Mouse (Mus musculus) embryo, embryonic 11.5 days (tissue): Measurements from ENCODE around the gene Fbxo21.

Source experiments
- DNase-seq: peaks from one replicate; pipeline ENCODE4 v3.0.0-alpha.2; 2012; ENCODE audit warnings: low read depth, low spot score

Fbxo21 gene

GRCm38 (mm10) chr5:117979082-117979481 is 2.6 kb downstream of the Fbxo21 start:
- DNase-seq = no peak

DNA sequence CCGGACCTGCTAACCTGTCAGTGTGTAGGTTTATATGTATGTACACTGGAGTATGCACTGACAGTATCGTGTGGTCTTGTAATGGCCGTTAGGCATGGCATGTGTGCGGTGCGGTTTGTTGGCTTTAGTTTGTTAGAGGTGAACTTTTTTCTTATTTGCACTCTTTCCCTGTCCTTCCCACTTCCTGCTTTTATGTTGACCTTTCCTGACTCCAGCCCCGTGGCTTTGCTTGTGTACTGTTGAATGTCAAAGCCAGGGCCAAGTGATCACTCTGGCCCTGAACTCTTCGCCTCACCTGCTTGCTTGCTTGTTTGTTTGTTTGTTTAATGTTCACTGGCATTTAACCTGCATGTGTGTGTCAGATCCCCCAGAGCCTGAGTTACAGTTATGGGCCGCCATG is 4.4 kb downstream of the Fbxo21 start:
- no peak for DNase-seq

DNA sequence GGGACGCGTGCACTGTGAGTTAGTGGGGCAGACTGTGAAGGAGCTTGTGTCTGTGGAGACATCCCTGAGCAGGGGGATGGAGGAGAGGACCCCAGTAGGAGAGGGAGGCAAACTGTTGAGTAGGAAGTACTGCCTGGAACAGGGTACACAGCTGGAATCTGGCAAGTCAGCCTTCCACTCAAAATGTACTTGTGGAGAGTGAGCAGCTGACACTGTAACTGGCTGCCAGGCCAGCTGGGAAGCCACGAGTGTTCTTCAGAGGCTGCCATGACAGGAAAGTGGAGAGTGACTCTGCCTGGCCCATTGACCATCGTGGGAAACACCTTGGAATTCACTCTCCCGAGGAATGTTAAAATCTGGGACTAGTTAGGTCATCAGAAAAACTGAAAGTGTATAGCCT is 5.4 kb downstream of the Fbxo21 start:
- DNase-seq = no peak

DNA sequence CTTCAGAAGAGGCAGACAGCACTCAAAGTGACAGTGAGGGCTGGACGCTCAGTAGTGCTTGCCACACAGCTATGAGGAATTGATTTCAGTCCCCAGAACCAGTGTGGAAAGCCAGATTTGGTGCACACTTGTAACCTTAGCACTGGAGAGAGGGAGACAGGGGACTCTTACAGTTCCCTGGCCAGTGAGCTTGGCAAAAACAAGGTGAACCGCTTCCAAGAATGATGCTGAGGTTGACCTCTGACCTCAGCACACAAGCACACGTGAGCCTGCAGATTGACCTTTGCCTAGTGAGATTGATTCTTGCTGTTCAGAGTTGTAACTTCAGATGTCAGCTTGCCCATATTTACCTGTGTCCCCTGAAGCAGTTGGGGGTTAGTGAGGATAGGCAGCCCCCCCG is 9.8 kb downstream of the Fbxo21 start:
- no peak for DNase-seq

- DNase-seq = no peak
These were observed 11.4 kb downstream of the Fbxo21 start for GRCm38 (mm10) chr5:117987891-117988290.

DNA sequence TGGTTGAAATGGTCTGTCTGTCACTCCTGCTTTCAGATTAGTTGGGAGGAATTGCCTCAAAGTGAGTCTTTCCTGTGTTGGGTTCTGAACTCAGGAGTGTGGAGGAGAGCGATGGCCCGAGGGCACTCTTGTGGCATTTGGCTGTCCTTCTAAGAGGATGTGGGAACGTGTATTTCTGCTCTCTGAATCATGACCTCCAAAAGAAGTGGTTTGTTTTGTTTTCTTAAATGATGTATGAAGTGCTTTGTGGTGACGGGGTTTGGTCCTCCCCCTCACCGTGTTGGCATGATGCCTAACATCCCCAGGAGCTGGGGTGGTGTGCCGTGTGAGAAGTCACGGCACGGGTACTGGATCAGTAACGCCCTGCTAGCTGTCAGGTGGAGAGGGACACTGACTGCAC is 11.8 kb downstream of the Fbxo21 start:
- no peak for DNase-seq

DNA sequence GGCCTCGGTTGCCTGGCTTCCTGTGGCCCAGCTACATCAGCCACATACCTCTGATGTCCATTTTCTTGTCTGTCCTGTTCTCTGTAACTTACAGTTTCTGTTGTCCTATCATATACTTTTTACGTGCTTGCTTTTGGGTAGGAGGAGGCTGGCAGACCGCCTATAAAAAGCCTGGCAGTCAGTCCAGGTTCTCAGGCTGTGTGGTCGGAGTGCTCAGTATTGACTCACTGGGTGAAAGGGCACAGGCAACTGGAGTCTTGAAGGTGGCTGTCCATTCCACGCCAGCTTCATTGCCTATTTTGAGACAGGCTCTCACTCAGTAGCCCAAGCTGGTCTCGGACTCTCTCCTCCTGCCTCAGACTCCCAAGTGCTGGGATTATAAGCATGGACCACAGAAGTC is 13.2 kb downstream of the Fbxo21 start:
- DNase-seq = no peak

- DNase-seq = no peak
These were observed 14.4 kb downstream of the Fbxo21 start for GRCm38 (mm10) chr5:117990957-117991356.

DNA sequence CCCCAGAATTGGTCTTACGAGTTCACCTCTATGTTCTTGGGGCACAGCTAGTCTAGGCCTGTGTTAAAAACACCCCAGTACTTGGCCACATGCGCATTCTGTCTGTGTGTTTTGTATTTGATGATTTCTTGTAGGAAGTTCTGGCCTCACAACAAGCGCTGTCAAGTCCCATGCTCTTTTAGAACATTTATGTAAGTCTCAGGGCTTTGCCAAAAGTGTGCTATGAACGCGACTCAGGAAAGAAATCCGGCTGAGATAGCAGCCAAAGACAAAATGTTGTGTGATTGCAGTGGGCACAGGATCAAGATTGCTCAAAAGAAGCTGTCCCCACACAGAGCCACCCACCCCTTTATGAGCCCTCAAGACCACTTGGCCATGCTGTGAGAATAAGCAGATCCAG is 17.0 kb downstream of the Fbxo21 start:
- no peak for DNase-seq

DNA sequence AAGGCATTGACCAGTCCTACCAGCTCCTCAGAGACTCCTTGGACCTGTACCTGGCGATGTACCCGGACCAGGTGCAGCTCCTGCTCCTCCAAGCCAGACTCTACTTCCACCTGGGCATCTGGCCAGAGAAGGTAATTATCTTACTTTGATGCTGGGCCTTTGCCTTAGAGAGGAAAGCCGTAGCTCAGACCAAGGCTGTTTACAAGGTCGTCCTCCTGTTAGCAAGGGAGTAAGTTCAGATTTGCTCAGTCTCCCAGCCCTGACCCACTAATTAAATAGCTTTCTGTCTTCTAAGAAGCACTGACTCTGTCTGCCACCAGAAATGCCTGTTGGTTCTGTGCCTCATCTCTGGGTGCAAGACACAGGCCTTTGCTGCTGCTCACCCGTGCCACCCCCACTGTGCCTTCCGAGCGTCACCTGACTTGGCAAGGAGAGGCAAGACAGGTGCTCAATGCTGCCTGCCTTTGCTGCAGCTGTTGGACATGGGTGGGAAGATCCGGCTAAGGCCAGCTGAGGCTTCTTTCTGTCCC is 18.9 kb downstream of the Fbxo21 start:
- DNase-seq = no peak

DNA sequence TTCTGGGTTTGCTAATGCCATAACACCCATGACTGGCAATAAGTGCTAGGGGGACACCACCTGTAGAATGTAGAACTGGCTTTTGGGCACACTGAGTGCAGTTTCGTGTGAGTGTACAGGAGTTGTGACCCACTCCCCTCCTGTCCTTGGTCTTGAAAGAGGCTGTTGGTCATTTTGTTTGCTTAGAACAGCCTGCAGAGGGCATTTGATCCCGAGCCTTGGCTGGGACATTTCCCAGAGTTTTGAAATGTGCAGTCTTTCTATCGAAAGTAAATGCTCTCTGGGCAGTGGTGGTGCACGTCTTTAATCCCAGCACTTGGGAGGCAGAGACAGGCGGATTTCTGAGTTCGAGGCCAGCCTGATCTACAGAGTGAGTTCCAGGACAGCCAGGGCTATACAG is 19.4 kb downstream of the Fbxo21 start:
- DNase-seq = no peak

GRCm38 (mm10) chr5:117996581-117996980 is 20.1 kb downstream of the Fbxo21 start:
- no peak for DNase-seq

DNA sequence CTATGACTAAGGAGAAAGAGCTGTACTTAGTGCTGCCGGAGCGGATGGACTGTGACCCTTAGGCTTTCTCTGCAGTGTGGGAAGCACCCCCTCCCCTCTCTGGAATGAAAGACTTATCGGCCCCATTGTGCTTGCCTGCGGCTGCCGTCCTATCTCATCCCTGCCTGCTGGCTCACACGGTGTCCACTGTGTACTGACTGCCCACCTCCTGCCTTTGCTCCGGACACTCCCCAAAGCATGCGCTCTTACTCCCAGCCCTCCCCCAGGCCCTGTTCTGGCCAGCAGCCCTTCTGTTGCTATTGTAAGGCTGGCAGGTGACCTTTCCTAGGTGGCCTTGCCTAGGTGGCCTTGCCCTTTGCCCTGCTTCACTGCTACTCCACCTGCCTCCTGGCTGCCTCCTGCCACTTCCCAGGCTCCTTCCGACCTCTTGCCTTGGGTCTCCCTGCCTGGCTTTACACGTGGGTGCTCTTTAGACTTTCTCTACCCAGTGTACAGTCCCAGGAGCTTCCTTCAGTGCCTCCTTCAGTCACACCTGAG is 21.0 kb downstream of the Fbxo21 start:
- no peak for DNase-seq

GRCm38 (mm10) chr5:117999061-117999460 is 22.5 kb downstream of the Fbxo21 start:
- DNase-seq = no peak

DNA sequence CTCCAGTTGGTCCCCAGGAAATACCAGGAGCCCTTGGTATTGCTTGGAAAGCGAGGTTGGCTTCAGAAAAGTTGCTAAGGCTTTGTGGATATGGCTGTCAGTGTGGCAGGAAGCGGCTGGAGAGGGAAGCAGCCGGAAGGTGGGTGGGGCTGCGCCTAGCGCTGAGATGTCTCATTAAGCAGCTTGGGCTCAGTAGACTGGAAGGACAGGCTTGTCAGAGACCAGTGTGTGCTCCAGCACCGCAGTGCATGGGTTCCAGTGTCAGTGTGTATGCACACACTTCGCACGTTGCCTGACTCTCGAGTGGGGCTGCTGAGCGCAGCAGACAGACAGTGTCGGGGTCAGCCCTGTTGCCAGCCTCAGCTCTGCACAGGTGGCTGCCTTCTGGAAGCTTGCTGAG is 23.1 kb downstream of the Fbxo21 start:
- DNase-seq = no peak

DNA sequence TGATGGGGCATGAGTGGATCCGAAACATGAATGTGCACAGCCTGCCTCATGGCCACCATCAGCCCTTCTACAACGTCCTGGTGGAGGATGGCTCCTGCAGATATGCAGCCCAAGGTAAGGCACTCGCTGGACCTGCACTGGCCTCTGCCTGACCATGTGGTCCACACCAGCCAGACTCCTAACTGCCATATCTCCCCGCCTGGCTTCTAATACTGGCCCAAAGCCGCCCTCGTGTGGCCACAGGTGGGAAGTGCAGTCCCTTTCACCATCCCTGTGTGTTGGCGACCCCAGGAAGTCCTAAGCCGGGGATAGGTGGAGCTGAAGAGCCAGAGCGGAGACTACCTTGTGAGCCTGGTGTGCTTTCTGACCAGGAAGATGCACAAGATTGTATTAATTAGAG is 25.5 kb downstream of the Fbxo21 start:
- DNase-seq = peak; percentile 57

GRCm38 (mm10) chr5:118004619-118005018 is 28.1 kb downstream of the Fbxo21 start:
- peak; percentile 37 for DNase-seq

GRCm38 (mm10) chr5:118005728-118006127 is 29.2 kb downstream of the Fbxo21 start:
- DNase-seq = no peak

DNA sequence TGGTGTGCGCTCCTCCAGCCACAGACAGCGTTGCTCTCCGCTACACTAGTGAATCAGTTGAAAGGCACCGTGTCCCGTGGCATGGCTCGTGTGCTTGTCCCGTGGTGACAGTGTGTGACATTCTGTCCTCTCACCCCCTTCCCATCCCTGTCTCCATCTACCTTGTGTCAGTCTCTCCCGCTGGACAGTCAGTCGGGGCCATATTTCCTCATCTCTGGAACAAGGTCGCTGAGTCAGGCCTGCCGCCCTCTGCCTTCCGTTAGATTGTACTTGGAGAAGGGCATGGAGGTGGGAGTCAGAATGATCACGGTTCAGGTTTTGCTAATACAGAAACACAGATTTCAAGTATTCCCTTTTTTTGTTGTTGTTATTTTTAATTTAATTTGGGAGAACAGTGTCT is 31.8 kb downstream of the Fbxo21 start:
- DNase-seq = no peak

GRCm38 (mm10) chr5:118010872-118011271 is 34.3 kb downstream of the Fbxo21 start:
- DNase-seq = no peak

GRCm38 (mm10) chr5:118011796-118012195 is 35.3 kb downstream of the Fbxo21 start:
- no peak for DNase-seq

GRCm38 (mm10) chr5:118015028-118015427 is 38.5 kb downstream of the Fbxo21 start:
- DNase-seq = no peak

- DNase-seq = no peak
These were observed 39.1 kb downstream of the Fbxo21 start for GRCm38 (mm10) chr5:118015669-118016068.

- DNase-seq = no peak
These were observed 41.0 kb downstream of the Fbxo21 start for GRCm38 (mm10) chr5:118017527-118017926.
